Mouse (Mus musculus) intestine, embryonic 16.5 days (tissue): ENCODE data around the gene a. TPM values are rescaled to one million over a fixed set of nuclear protein-coding genes. Genes with fewer than 3 reads are reported as not detected.
A peak's percentile ranks its signal among the peaks of the same experiment; 100 is the strongest.

ENCODE experiments used
- ATAC-seq: fragments of 200-750 bp; cut with Nextera tagmentation; 2 replicates; pipeline ENCODE4 v1.8.0; 2017; ENCODE audit warnings: moderate TSS enrichment, moderate library complexity
- H3K27ac ChIP-seq: fragments of 300-500 bp; sonication (generic); 2 replicates; pipeline ENCODE4 v1.5.1; 2014; ENCODE audit warnings: mild to moderate bottlenecking, low read length
- H3K27me3 ChIP-seq: fragments of 300-500 bp; sonication (generic); replicated peaks from 2 replicates; pipeline ENCODE4 v1.6.1; 2014; ENCODE audit warnings: low read length, control low read depth, mixed read lengths; ENCODE audit not compliant: control insufficient read depth, insufficient read depth
- H3K36me3 ChIP-seq: fragments of 300-500 bp; sonication (generic); 2 replicates; pipeline ENCODE4 v1.6.1; 2014; ENCODE audit warnings: low read length, control low read depth; ENCODE audit not compliant: control insufficient read depth, insufficient read depth
- H3K4me1 ChIP-seq: fragments of 300-500 bp; sonication (generic); 2 replicates; pipeline ENCODE4 v1.6.1; 2014; ENCODE audit warnings: low read length, control low read depth, mixed read lengths; ENCODE audit not compliant: control insufficient read depth, insufficient read depth
- H3K4me2 ChIP-seq: fragments of 300-500 bp; sonication (generic); 2 replicates; pipeline ENCODE4 v1.6.1; 2014; ENCODE audit warnings: low read depth, low read length, control low read depth
- H3K4me3 ChIP-seq: fragments of 300-500 bp; sonication (generic); 2 replicates; pipeline ENCODE4 v1.5.1; 2014; ENCODE audit warnings: mild to moderate bottlenecking, low read length
- H3K9ac ChIP-seq: fragments of 300-500 bp; sonication (generic); 2 replicates; pipeline ENCODE4 v1.6.1; 2014; ENCODE audit warnings: low read depth, low read length
- H3K9me3 ChIP-seq: fragments of 300-500 bp; sonication (generic); 2 replicates; pipeline ENCODE4 v1.6.1; 2016; ENCODE audit warnings: low read length, control low read depth; ENCODE audit not compliant: control insufficient read depth
- WGBS: fragments of 180-500 bp; shearing (Covaris S2); extraction: QIAGEN DNeasy Blood & Tissue Kit; methylation state at CpG from one replicate; pipeline ENCODE4 v1.1.7; 2014; 5-methylcytosine and 5-hydroxymethylcytosine counted together
- polyA plus RNA-seq: library from polyadenylated mRNA; unstranded; fragments of >200 nt; fragmentation: Nextera tagmentation; extraction: Ambion mirVana; gene quantifications from 2 replicates; pipeline ENCODE4 v1.2.1, GENCODE M21; 2015

a gene
- polyA plus RNA-seq, 1 experiment from 2014 or later, result not detected

DNA sequence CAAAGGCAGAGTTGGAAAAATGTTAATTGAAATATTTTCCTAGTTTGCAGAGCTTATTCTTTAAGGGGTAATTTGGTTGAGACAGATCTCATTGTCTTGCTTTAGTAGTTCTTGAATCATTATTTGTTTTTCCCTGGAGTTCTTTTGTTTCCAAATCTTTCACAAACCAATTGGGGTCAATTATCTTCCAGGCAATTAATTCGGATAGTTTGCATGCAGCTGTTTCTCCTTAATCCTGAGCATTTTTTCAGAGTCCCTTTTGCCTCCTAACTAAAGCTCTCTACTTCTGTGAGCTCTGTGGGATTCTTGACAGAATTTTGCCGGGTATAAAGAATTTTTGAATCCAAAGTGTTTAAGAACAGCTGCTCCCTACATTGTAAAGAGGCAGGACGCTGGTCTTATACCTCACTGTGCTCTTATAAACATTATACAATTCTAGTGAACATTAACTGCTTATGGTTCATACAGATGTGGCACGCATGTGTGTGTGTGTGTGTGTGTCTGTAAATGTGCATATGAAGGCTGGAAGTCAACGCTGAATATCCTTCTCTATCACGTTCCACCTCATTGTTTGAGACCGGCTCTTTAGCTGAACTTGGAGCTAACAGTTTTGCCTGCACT lies 134.3 kb downstream of the a start:
- WGBS, result 46% methylated on average over 7 of the region's 7 CpGs
- Histone ChIP-seq H3K9me3 (no peaks in the 10 kb centered on the region), H3K4me3 (no peak overlapping the region), H3K27ac (no peak overlapping the region), H3K9ac (no peak overlapping the region), H3K36me3 (no peaks in the 10 kb centered on the region), H3K4me1 (no peaks in the 10 kb centered on the region), H3K4me2 (no peak overlapping the region), H3K27me3 (no peaks in the 10 kb centered on the region)
- no peak for ATAC-seq

DNA sequence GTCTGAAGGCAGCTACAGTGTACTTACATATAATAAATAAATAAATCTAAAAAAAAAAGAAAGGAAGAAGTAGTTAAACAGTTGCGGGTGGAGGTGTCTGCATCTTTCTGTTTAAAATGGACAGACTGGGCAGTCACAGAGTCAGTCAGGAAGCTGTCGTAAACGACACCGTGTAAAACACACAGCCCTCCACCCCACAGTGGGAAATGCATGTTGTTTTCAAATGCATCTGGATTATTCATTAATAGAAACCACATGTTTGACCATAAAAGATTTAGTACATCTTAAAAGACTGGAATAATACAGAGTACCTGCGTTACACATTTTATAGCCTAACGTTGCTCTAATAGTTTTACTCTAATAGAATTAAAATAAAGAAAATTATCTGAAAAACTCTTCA lies 135.6 kb downstream of the a start:
- Histone ChIP-seq H3K27me3 (no peaks in the 10 kb centered on the region), H3K9me3 (no peaks in the 10 kb centered on the region), H3K9ac (no peak overlapping the region), H3K4me1 (no peaks in the 10 kb centered on the region), H3K27ac (no peak overlapping the region), H3K4me2 (no peak overlapping the region), H3K4me3 (no peak overlapping the region), H3K36me3 (no peaks in the 10 kb centered on the region)
- no peak for ATAC-seq
- WGBS, result 79% methylated on average over 6 of the region's 6 CpGs

DNA sequence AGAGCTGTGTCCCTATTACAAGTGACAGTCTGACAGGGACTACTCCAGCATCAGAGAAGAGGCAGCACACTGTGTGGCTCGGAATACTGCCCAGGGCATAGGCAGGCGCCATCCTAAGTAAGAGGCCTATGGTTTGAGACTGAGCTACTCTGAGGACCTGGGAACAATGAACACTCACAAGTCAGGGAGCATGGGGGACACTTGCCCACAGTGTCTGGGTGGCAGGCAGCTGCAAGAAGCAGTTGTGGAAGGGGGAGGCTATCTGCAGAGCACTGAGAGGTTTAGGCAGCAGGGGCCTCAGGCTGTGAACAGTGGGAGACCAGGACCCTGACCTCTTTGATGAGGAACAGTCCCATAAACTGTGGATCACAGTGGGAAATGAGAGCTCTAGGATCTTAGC lies 137.1 kb downstream of the a start:
- H3K36me3 ChIP-seq, result no peaks in the 10 kb centered on the region
- H3K9me3 ChIP-seq, result no peaks in the 10 kb centered on the region
- WGBS, result 68% methylated on average over 2 of the region's 2 CpGs
- ATAC-seq, result no peak
- no peaks in the 10 kb centered on the region for H3K4me1 ChIP-seq
- no peak overlapping the region for H3K4me3 ChIP-seq
- H3K4me2 ChIP-seq, result no peak overlapping the region
- H3K27me3 ChIP-seq, result no peaks in the 10 kb centered on the region
- H3K27ac ChIP-seq, result no peak overlapping the region
- H3K9ac ChIP-seq, result no peak overlapping the region

DNA sequence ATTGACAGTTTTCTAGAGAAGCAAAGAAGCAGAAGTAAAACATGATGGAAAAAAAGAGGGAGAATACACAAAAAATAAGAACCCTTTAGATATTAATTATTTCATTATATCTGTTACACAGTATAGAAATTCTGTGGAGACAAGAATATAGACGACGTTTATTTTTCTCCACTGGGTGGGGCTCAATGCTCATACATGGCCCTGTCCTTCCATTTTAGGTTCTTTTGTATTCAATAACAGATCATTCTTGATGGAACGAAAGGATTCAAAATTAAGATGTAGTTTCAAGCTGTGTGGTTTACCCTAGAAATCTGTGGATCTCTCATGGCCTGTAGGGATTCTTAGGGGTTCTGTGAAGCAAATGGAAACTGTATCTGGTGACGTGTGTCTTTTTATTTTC lies 142.7 kb downstream of the a start:
- Histone ChIP-seq H3K27me3 (no peaks in the 10 kb centered on the region), H3K9ac (no peak overlapping the region), H3K9me3 (no peaks in the 10 kb centered on the region), H3K36me3 (no peaks in the 10 kb centered on the region), H3K27ac (no peak overlapping the region), H3K4me3 (no peak overlapping the region), H3K4me1 (no peaks in the 10 kb centered on the region), H3K4me2 (no peak overlapping the region)
- 64% methylated on average over 4 of the region's 4 CpGs for WGBS
- ATAC-seq, result no peak

DNA sequence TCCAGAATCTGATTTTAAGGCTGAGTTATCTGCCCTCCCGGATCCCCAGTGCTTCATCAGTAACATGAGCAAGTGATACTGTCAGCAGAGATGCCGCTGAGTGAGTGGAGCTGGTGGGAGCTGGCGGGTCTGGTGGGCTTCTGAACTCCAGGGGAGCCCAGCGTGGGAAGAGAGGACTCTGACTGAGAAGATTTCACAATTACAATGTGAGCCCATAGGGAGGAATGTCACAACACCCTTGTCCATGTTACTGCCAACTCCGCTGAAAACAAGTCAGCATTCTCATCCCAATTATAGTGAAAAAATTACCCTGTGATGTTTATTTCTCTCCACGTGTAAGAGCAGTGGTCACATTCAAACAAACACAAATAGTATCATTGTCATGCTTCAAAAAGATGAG lies 144.9 kb downstream of the a start:
- H3K4me2 ChIP-seq, result no peak overlapping the region

DNA sequence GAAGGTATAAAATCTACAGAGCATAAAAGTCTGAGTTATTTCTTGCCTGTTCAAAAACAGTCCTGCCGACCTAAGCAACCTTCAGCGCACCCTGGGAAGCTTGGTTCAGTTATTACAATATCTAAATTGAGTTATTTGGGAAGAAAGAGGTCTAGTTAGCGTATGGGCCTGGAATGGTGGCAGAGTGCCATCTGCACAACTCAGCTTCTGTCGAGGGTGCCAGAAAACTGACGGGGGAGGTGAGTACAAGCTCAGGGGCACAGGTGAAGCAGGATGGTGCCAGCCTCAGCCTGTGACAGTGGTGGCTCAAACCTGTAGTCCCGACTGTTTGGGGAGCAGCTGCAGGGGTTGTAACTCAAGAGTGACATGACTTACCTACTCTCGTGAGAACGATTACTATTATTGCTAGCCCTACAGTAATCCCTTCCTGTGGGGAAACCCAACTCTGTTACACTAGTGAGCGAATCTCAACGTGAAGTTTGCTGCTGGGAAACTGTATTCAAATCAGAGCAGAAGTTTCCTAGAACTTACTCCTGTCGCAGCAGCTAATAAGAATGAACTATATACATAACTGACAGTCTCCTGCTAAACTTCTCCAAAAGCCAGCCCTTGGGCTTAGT lies 145.4 kb downstream of the a start:
- WGBS, result 72% methylated on average over 11 of the region's 11 CpGs
- H3K27me3 ChIP-seq, result no peaks in the 10 kb centered on the region
- ATAC-seq, result no peak
- no peak overlapping the region for H3K4me2 ChIP-seq
- no peaks in the 10 kb centered on the region for H3K9me3 ChIP-seq
- no peaks in the 10 kb centered on the region for H3K36me3 ChIP-seq
- no peak overlapping the region for H3K9ac ChIP-seq
- no peak overlapping the region for H3K4me3 ChIP-seq
- H3K4me1 ChIP-seq, result no peaks in the 10 kb centered on the region
- no peak overlapping the region for H3K27ac ChIP-seq

More for the DNA sequence above, 144.9 kb downstream of the a start:
- no peak overlapping the region for H3K9ac ChIP-seq
- H3K4me1 ChIP-seq, result no peaks in the 10 kb centered on the region
- 77% methylated on average over 6 of the region's 6 CpGs for WGBS
- H3K36me3 ChIP-seq, result no peaks in the 10 kb centered on the region
- H3K4me3 ChIP-seq, result no peak overlapping the region
- H3K9me3 ChIP-seq, result no peaks in the 10 kb centered on the region
- H3K27me3 ChIP-seq, result no peaks in the 10 kb centered on the region
- H3K27ac ChIP-seq, result no peak overlapping the region
- no peak for ATAC-seq

DNA sequence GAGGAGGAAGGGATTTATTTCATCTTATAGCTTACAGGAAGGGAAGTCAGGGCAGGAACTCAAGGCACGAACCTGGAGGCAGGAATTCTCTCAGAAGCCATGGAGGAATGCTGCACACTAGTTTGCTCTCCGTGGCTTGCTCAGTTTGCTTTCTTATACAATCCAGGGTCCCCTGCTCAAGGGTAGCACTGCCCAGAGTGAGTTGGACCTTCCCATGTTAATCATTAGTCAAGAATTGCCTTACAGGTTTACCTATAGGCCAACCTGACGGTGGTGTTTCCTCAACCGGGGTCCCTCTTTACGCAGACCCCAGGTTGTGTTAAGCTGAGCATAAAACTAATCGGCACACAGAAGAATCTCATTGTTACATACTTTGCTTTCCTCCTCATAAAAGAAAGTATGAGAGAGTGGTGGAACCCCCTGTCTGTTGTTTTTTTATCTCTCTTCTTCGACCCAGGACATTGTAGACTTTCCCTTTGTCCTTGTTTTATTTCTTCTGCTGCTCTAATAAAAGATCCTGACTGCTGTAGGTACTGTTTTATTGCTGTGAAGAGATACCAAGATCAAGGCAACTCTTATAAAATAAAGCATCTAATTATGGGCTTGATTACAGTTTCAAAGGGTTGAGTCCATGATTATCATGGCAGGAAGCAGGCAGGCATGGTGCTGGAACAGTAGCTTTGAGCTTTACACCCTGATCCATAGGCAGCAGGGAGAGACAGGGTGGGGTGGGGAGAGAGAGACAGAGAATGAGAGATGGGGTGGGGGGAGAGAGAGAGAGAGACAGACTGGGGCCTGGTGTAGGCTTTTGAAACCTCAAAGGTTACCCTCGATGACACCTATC lies 146.6 kb downstream of the a start:
- Histone ChIP-seq H3K4me2 (no peak overlapping the region), H3K4me1 (peaks cover 3% of the 10 kb centered on the region; the same call in 1 of the 2 replicates), H3K27me3 (no peaks in the 10 kb centered on the region), H3K36me3 (no peaks in the 10 kb centered on the region), H3K9ac (no peak overlapping the region), H3K9me3 (no peaks in the 10 kb centered on the region), H3K27ac (no peak overlapping the region), H3K4me3 (no peak overlapping the region)
- WGBS, result 63% methylated on average over 8 of the region's 8 CpGs
- peak; percentile 87 for ATAC-seq

DNA sequence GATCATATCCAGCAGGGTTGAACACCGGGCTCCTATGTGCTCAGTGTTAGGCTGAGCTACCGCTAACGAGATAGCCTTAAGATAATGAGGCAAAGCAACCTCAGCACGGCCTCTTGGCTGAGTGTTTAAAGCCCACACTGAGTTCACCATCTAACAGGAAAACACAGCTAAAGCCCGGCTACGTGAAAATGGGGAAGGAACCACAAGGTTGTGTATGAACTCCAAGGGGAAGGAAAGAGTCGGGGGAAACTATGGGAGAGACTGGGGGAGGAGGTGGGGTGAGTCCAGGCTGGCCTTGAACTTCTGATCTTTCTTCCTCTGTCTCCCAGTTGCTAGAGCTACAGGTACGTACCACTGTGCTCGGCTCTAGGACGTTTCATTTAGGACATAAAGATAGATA lies 150.8 kb downstream of the a start:
- Histone ChIP-seq H3K4me2 (no peak overlapping the region), H3K4me3 (no peak overlapping the region), H3K36me3 (no peaks in the 10 kb centered on the region), H3K27me3 (no peaks in the 10 kb centered on the region), H3K27ac (no peak overlapping the region), H3K9ac (no peak overlapping the region), H3K9me3 (no peaks in the 10 kb centered on the region), H3K4me1 (peaks cover 3% of the 10 kb centered on the region; the same call in 1 of the 2 replicates)
- no peak for ATAC-seq
- WGBS, result 83% methylated on average over 10 of the region's 10 CpGs

DNA sequence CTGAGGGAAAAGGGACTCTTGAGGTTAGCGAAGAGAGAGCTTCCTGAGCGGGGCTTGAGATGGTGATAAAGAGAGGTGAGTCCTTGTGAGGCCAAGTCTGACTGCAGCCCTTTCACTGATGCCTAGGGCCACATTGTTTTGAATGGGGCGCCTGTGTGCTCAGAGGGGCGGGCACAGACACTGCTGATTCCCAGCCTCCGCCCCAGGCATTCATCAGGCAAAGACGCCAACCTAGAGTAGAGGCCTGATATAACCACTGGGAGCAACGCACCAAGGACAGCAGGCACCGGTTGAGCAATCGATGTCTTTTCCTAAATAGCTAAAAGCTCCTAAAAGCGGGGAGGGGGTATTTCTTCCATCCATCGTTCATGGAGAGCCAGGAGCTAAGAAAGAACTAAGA lies 151.3 kb downstream of the a start:
- H3K27me3 ChIP-seq, result no peaks in the 10 kb centered on the region
- peaks cover 3% of the 10 kb centered on the region; the same call in 1 of the 2 replicates for H3K4me1 ChIP-seq
- H3K4me2 ChIP-seq, result peak overlapping the region; percentile 53
- no peaks in the 10 kb centered on the region for H3K9me3 ChIP-seq
- no peak overlapping the region for H3K27ac ChIP-seq
- no peaks in the 10 kb centered on the region for H3K36me3 ChIP-seq
- H3K4me3 ChIP-seq, result no peak overlapping the region; the same call in 1 of the 2 replicates
- ATAC-seq, result no peak
- peak overlapping the region; percentile 17; the same call in 1 of the 2 replicates for H3K9ac ChIP-seq
- WGBS, result 57% methylated on average over 11 of the region's 11 CpGs
